Mouse (Mus musculus): ENCODE data around the gene Ptpn18. TPM values are rescaled to one million over a fixed set of nuclear protein-coding genes. Genes with fewer than 3 reads are reported as not detected.

Gene Ptpn18
- polyA plus RNA-seq (2015; fragmentation: Illumina TruSeq; extraction: RNeasy Lipid Tissue Mini Kit (QIAGEN cat#74804); ENCODE audit: low read depth, low replicate concordance), result 5.8 TPM

DNA sequence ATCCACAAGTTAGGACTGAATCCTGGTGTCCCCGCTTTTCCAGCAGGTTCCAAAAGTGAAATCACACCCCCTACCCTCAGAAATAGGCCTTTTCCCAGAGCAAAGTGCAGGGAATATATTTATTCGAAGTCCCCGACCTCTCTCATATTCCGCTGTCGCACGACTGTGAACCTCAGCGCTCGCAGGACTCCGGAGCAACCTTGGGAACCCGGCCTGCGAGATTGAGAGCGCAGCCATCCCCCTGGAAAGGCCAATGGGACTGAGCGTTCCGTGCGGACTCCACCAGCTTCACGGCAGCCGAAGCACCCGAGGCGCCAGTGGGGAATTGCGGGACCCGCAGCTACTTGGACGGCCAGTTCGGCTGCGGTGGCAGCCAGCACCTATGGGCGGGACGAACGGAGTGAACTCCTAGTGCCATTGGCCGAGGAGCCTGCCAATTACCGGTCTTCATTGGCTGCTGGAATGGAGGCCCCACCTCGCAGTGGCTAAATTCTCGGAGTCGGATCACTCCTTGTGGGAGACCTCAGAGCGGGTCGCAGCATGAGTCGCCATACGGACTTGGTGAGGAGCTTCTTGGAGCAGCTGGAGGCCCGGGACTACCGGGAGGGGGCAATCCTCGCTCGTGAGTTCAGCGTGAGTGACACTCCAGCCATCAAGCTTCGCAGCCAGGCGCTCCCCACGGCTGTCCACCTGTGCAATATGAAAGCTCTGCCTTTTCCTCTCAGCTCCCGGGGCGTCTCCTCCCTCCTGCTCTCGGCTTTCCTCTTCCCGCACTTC lies at the start of gene Ptpn18:
Gene Ptpn18 (plus strand): TSS at position 479 of the 777 bp plus-strand sequence.

GRCm38 (mm10) chr1:34439215-34439960 lies 20.2 kb upstream of the Ptpn18 start, which contains the start of the genes Ccdc115 and Imp4:
Gene Ccdc115, minus strand, starts transcription at chr1:34439672.
Gene Imp4, plus strand, starts transcription at chr1:34439851.

Other genes with a start within 250 kb of the Ptpn18 start
- 25.3 TPM for gene Ccdc115, start 20.1 kb upstream of the Ptpn18 start, polyA plus RNA-seq (2015; fragmentation: Illumina TruSeq; extraction: RNeasy Lipid Tissue Mini Kit (QIAGEN cat#74804); ENCODE audit: low read depth, low replicate concordance)
- gene Imp4, start 19.9 kb upstream of the Ptpn18 start, polyA plus RNA-seq (2015; fragmentation: Illumina TruSeq; extraction: RNeasy Lipid Tissue Mini Kit (QIAGEN cat#74804); ENCODE audit: low read depth, low replicate concordance), result 28.8 TPM
- gene Prss39, start 38.6 kb downstream of the Ptpn18 start, polyA plus RNA-seq (2015; fragmentation: Illumina TruSeq; extraction: RNeasy Lipid Tissue Mini Kit (QIAGEN cat#74804); ENCODE audit: low read depth, low replicate concordance), result not detected
- not detected for gene Cfc1, start 75.9 kb downstream of the Ptpn18 start, polyA plus RNA-seq (2015; fragmentation: Illumina TruSeq; extraction: RNeasy Lipid Tissue Mini Kit (QIAGEN cat#74804); ENCODE audit: low read depth, low replicate concordance)
- not detected for gene Prss40, start 101.2 kb downstream of the Ptpn18 start, polyA plus RNA-seq (2015; fragmentation: Illumina TruSeq; extraction: RNeasy Lipid Tissue Mini Kit (QIAGEN cat#74804); ENCODE audit: low read depth, low replicate concordance)
- gene Amer3, start 119.9 kb downstream of the Ptpn18 start, polyA plus RNA-seq (2015; fragmentation: Illumina TruSeq; extraction: RNeasy Lipid Tissue Mini Kit (QIAGEN cat#74804); ENCODE audit: low read depth, low replicate concordance), result 17.1 TPM

Data from brain, adult 10 weeks (tissue).